Mouse (Mus musculus) liver, adult 2 months (tissue): ENCODE data around the gene Grk4.

Source experiments
- CTCF ChIP-seq: fragments of 200-500 bp; IDR thresholded peaks from 2 replicates; pipeline ENCODE4 v1.5.1; 2011; ENCODE audit warnings: low read depth, low read length, control low read depth
- POLR2A ChIP-seq: fragments of 200-500 bp; IDR thresholded peaks from 2 replicates; pipeline ENCODE4 v1.6.1; 2011; ENCODE audit warnings: low read length, control low read depth; ENCODE audit not compliant: insufficient read depth; ENCODE audit errors: extremely low read depth

DNA sequence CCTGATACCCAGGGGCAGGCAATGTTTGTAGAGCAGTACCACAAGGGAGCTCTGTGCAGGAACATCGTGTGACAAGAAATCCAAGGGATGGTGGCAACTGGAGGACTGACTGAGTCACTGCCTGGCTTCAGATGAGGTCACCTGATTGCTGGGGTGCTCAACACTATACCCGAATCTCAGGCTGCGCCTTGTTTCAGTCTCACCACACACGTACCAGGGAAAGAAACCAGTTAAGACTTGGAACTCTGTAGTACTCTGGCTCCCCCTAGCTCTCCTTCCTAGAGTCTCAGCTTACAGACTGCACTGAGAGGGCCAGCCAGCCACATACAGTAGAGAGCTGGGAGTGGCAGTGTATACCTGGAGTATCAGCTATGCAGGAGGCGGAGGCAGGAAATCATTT is 17.2 kb upstream of the Grk4 start:
- TF ChIP-seq POLR2A: no peak
- TF ChIP-seq CTCF: no peak; the same call in none of the 2 replicates
